Mouse (Mus musculus): ENCODE measurements around the gene Mfsd8. TPM values are rescaled to one million over a fixed set of nuclear protein-coding genes. Genes with fewer than 3 reads are reported as not detected.
"Not testable (repeated sequence)": the region's sequence is repeated elsewhere in the genome, so short reads cannot be mapped to it uniquely, and the experiment has no call there.

Mfsd8 gene
- polyA plus RNA-seq (2015; fragmentation: Nextera tagmentation; extraction: Ambion mirVana), result 11.6 TPM in 2 replicates

DNA sequence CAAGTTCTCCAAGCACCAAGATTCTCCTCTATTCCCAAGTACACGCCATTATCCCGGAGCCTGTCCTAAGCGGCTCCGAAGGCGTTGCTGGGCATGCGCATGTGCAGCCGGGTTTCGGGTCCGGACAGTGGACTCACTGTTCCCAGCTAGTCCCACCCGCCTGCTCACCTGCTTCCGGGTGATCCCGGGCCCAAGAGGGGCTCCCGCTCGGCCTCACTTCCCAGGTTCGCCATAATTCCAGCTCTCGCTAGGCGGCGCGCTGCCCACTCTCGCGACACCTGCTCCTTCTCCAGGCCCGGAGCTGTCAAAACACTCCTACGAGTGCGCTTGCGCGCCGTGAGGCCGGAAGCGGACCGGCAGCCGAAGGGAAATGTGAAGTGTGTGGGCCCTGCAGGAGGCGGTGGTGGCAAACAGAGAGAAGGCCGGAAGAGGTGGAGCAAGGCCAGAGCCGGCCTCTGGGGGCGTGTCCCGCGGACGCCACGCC, at the start of gene Mfsd8:
Gene Mfsd8, minus strand, starts transcription at position 414 of the 484 bp plus-strand sequence.
- H3K9me3 ChIP-seq; H3K4me1 ChIP-seq; H3K36me3 ChIP-seq (replicated peaks); H3K27me3 ChIP-seq (replicated peaks): not testable (repeated sequence)
- peak within 1 kb of the TSS; percentile 84 for H3K27ac ChIP-seq
- peak within 1 kb of the TSS; percentile 67 for H3K4me2 ChIP-seq
- peak within 1 kb of the TSS; percentile 56 for H3K9ac ChIP-seq
- H3K4me3 ChIP-seq, result peak within 1 kb of the TSS; percentile 61
- under 1% methylated on average over 39 of the region's 39 CpGs for WGBS
- peak; percentile 99 for ATAC-seq (replicated peaks)

DNA sequence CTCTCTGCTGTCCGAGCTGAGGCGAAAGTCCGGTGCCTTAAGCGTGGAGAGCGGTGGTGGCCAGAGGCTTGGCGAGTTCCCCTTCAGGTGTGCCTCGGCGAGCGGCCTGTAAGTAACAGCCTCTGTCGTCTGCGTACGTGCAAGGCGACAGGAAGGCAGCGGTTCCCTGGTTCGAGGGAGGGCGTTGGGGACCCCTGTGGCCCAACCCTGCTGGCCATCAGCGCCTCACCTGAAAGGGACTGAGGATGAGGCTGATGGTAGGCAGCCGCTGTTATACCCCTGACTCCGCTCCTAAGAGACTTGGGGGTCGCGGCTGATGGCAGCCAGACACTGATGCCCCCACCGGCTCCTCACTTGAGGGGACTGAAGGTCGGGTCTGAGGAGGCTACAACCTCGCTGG, 47.6 kb upstream of the Mfsd8 start:
- Histone ChIP-seq H3K9ac (peak overlapping the region; percentile 69), H3K4me2 (peak overlapping the region; percentile 67), H3K4me3 (peak overlapping the region; percentile 64), H3K27ac (peak overlapping the region; percentile 77)
- WGBS, result 2% methylated on average over 22 of the region's 24 CpGs
- not testable (repeated sequence) for H3K9me3 ChIP-seq; H3K36me3 ChIP-seq (replicated peaks); H3K27me3 ChIP-seq (replicated peaks); H3K4me1 ChIP-seq; ATAC-seq (replicated peaks)

DNA sequence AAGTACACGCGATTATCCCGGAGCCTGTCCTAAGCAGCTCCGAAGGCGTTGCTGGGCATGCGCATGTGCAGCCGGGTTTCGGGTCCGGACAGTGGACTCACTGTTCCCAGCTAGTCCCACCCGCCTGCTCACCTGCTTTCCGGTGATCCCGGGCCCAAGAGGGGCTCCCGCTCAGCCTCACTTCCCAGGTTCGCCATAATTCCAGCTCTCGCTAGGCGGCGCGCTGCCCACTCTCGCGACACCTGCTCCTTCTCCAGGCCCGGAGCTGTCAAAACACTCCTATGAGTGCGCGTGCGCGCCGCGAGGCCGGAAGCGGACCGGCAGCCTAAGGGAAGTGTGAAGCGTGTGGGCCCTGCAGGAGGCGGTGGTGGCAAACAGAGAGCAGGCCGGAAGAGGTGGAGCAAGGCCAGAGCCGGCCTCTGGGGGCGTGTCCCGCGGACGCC, 47.2 kb upstream of the Mfsd8 start:
- H3K4me3 ChIP-seq, result peak overlapping the region; percentile 64
- H3K9ac ChIP-seq, result peak overlapping the region; percentile 53
- peak overlapping the region; percentile 80 for H3K27ac ChIP-seq
- peak; percentile 99 for ATAC-seq (replicated peaks)
- H3K36me3 ChIP-seq (replicated peaks); H3K9me3 ChIP-seq; H3K27me3 ChIP-seq (replicated peaks); H3K4me1 ChIP-seq: not testable (repeated sequence)
- H3K4me2 ChIP-seq, result peak overlapping the region; percentile 67
- under 1% methylated on average over 38 of the region's 38 CpGs for WGBS

DNA sequence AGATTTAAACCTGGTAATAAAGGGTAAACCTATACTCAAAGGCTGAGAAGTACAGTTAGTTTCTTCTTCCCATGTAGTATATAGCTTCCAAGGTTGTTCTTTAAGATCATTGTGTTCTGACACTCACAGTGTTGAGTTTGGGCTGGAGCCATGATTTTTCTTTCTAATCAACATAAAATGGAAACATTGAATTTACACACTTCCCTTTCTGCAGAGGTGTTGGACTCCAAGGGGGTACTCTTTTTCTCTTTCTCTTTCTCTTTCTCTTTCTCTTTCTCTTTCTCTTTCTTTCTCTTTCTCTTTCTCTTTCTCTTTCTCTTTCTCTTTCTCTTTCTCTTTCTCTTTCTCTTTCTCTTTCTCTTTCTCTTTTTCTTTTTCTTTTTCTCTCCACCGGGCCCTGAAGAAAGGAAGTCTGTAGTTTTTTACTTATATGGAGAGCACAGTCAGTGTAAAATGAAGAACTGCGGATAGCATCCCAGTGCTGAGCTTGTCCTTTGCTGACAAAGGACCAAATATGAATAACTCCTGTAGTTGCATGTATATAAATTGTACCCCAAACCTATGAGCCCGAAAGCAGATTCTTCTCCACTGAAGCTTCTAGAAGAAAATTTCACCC, 6.5 kb upstream of the Mfsd8 start:
- H3K4me3 ChIP-seq; H3K9me3 ChIP-seq; H3K9ac ChIP-seq; H3K4me1 ChIP-seq; ATAC-seq (replicated peaks); H3K4me2 ChIP-seq; H3K36me3 ChIP-seq (replicated peaks); H3K27ac ChIP-seq; H3K27me3 ChIP-seq (replicated peaks): not testable (repeated sequence)
- WGBS, result 94% methylated on average over 3 of the region's 3 CpGs

DNA sequence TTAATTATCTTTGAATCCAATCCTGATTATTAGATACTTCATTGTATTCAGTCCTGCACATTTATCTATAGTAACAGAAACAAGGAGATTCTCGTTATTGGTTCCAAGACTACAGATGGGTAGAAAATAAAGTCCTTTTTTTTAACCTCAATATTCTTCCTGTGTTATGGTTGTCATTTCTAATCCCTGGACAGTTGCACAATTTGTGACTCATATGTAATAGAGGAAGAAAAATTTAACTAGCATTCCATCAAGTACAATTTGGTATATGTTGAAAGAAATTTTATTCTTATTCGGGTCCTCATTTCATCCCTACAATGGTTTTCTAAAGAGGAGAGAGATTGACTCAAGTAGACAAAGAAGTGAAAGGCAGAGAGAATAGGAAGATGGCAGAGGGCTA, 1.2 kb upstream of the Mfsd8 start:
- WGBS, result 91% methylated on average over 2 of the region's 2 CpGs
- not testable (repeated sequence) for H3K27me3 ChIP-seq (replicated peaks); H3K27ac ChIP-seq; H3K4me1 ChIP-seq; ATAC-seq (replicated peaks); H3K9me3 ChIP-seq; H3K36me3 ChIP-seq (replicated peaks); H3K4me3 ChIP-seq; H3K9ac ChIP-seq
- H3K4me2 ChIP-seq, result peak overlapping the region; percentile 67; the same call in 1 of the 2 replicates

DNA sequence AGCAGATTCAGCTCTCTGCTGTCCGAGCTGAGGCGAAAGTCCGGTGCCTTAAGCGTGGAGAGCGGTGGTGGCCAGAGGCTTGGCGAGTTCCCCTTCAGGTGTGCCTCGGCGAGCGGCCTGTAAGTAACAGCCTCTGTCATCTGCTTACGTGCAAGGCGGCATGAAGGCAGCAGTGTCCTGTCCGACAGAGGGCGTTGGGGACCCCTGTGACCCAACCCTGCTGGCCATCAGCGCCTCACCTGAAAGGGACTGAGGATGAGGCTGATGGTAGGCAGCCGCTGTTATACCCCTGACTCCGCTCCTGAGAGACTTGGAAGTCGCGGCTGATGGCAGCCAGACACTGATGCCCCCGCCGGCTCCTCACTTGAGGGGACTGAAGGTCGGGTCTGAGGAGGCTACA, 332 bp upstream of the Mfsd8 start:
- peak; percentile 83 for ATAC-seq (replicated peaks)
- Histone ChIP-seq H3K4me3 (peak overlapping the region; percentile 61), H3K9ac (peak overlapping the region; percentile 56), H3K27ac (peak overlapping the region; percentile 84), H3K4me2 (peak overlapping the region; percentile 67)
- not testable (repeated sequence) for H3K27me3 ChIP-seq (replicated peaks); H3K36me3 ChIP-seq (replicated peaks); H3K9me3 ChIP-seq; H3K4me1 ChIP-seq
- 1% methylated on average over 20 of the region's 21 CpGs for WGBS

DNA sequence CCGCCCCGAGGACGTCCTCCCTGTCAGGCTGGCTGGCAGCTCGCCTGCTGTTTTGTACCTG, 101 bp upstream of the Mfsd8 start, which contains the start of gene Abhd18:
Gene Abhd18, plus strand, starts transcription at position 14 of the 61 bp plus-strand sequence.
- not testable (repeated sequence) for ATAC-seq (replicated peaks); H3K27me3 ChIP-seq (replicated peaks); H3K4me1 ChIP-seq; H3K9me3 ChIP-seq; H3K36me3 ChIP-seq (replicated peaks)
- peak within 1 kb of the TSS; percentile 84 for H3K27ac ChIP-seq
- peak within 1 kb of the TSS; percentile 61 for H3K4me3 ChIP-seq
- H3K4me2 ChIP-seq, result peak within 1 kb of the TSS; percentile 67
- H3K9ac ChIP-seq, result peak within 1 kb of the TSS; percentile 56
- 0% methylated on average over 3 of the region's 4 CpGs for WGBS

DNA sequence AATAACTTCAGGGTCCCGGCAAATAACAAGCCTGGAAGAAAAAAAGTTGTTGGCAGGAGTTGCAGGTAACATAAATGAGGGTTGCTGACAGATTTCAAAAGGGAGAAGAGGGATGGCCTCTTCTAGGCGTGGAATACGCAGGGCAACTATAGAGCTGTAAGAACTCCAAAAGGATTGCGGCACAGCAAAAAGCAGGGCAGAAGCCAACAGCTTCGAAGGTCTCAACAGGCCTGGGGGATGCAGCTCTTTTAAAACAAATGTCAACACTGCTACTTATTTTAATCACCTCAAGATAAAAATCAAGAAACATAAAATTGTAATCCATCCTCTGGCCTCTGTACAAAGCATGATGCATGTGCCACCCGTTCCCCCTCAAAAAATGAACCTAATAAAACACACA, 1.2 kb downstream of the Mfsd8 start:
- H3K9ac ChIP-seq; H3K27me3 ChIP-seq (replicated peaks): not testable (repeated sequence)
- 82% methylated on average over 6 of the region's 6 CpGs for WGBS

DNA sequence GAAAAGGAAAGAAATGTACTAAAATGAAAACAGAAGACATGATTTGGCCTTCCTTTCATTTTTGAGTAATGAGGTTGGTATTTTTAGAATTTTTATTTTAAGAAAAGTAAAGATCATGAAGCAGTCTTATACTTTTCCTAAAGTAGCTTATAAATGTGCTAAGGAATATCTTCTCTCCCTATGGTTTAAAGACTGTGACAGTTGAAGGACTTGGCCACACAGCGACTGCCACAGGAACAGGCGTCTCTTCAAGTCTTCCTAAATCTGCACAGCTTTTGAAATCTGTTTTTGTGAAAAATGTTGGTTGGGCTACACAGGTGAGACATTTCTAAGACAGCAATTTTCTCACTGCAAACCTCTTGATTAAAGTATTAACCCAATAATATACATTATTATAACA, 33.4 kb downstream of the Mfsd8 start:
- H3K9ac ChIP-seq, result no peak overlapping the region
- H3K4me2 ChIP-seq, result no peak overlapping the region
- no peaks in the 10 kb centered on the region for H3K27me3 ChIP-seq (replicated peaks)
- 93% methylated on average over 2 of the region's 2 CpGs for WGBS
- no peaks in the 10 kb centered on the region for H3K4me1 ChIP-seq
- H3K9me3 ChIP-seq, result no peaks in the 10 kb centered on the region
- ATAC-seq (replicated peaks), result no peak
- no peak overlapping the region for H3K4me3 ChIP-seq
- H3K27ac ChIP-seq, result no peak overlapping the region
- peaks cover 20% of the 10 kb centered on the region for H3K36me3 ChIP-seq (replicated peaks)

More for the DNA sequence above, 1.2 kb downstream of the Mfsd8 start:
- H3K27ac ChIP-seq, result peak overlapping the region; percentile 11; the same call in 1 of the 2 replicates
- peak overlapping the region; percentile 55 for H3K4me2 ChIP-seq
- peak overlapping the region; percentile 61 for H3K4me3 ChIP-seq
- not testable (repeated sequence) for ATAC-seq (replicated peaks); H3K9me3 ChIP-seq; H3K4me1 ChIP-seq; H3K36me3 ChIP-seq (replicated peaks)

DNA sequence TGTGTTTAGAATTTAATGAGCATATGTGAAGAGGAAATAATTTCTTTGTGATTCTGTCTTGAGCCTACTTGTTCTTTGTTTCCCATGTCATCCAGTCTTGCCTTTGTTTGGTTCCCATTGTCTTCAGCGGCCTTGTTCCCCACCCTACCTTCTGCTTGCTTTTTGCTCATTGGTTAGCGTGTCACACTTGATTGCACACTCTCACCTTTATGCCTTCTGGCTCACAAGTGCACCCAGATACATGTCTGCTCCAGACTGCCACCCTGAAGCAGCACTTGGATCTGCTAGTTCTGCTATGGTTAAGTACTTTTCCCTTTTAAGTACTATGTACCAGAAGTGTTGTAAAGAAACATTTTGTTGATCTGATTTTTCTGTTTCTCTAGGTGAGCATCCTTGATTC, 36.8 kb downstream of the Mfsd8 start:
- WGBS, result 60% methylated on average over 2 of the region's 2 CpGs

DNA sequence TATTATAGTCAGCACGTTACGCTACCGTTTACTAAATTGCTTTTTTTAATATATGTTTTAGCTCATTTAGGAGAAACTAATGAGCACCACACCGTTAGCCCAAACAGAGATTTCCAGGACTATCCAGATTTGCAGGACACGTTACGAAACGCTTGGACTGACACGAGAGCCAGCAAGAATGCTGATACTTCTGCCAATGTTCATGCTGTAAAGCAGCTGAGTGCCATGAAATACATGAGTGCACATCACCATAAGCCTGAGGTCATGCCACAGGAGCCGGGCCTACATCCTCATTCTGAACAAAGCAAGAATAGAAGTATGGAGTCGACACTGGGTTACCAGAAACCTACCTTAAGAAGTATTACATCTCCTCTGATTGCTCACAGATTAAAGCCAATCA, 38.0 kb downstream of the Mfsd8 start:
- H3K9ac ChIP-seq, result no peak overlapping the region
- no peak overlapping the region for H3K4me3 ChIP-seq
- H3K27me3 ChIP-seq (replicated peaks), result no peaks in the 10 kb centered on the region
- ATAC-seq (replicated peaks), result no peak
- H3K27ac ChIP-seq, result no peak overlapping the region
- WGBS, result 92% methylated on average over 10 of the region's 10 CpGs
- H3K9me3 ChIP-seq, result no peaks in the 10 kb centered on the region
- peaks cover 6% of the 10 kb centered on the region; the same call in 1 of the 2 replicates for H3K36me3 ChIP-seq (replicated peaks)
- no peak overlapping the region for H3K4me2 ChIP-seq
- no peaks in the 10 kb centered on the region for H3K4me1 ChIP-seq

More for the DNA sequence above, 36.8 kb downstream of the Mfsd8 start:
- Histone ChIP-seq H3K4me2 (no peak overlapping the region), H3K9me3 (no peaks in the 10 kb centered on the region), H3K4me3 (no peak overlapping the region), H3K9ac (no peak overlapping the region), H3K4me1 (no peaks in the 10 kb centered on the region), H3K36me3 (replicated peaks) (peaks cover 6% of the 10 kb centered on the region; the same call in 1 of the 2 replicates), H3K27me3 (replicated peaks) (no peaks in the 10 kb centered on the region), H3K27ac (no peak overlapping the region)
- ATAC-seq (replicated peaks), result no peak

DNA sequence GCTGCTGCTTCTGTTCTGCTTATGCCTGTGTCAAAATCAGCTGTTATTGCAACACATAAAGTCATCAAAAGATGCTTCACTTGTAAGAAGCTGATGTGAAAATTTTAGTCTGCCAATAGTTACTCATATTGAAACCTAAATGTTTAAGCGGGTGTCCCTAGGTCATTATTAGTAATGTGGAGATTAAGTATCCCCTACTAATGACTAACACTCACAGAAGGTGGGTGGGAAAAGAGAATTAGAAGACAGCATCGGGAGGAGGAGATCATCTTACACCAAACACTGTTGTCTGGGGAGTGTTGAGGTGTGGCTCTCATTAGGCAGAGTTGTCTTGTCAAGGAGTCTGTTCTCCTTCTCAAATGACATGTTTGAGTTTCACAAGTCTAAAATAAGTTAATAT, 39.8 kb downstream of the Mfsd8 start:
- no peak overlapping the region for H3K9ac ChIP-seq
- no peak overlapping the region for H3K4me3 ChIP-seq
- H3K4me1 ChIP-seq, result no peaks in the 10 kb centered on the region
- no peak overlapping the region for H3K27ac ChIP-seq
- no peaks in the 10 kb centered on the region for H3K27me3 ChIP-seq (replicated peaks)
- ATAC-seq (replicated peaks), result no peak
- no peak overlapping the region for H3K4me2 ChIP-seq
- H3K36me3 ChIP-seq (replicated peaks), result no peaks in the 10 kb centered on the region; the same call in 1 of the 2 replicates
- WGBS, result 76% methylated on average over 2 of the region's 2 CpGs
- no peaks in the 10 kb centered on the region for H3K9me3 ChIP-seq

DNA sequence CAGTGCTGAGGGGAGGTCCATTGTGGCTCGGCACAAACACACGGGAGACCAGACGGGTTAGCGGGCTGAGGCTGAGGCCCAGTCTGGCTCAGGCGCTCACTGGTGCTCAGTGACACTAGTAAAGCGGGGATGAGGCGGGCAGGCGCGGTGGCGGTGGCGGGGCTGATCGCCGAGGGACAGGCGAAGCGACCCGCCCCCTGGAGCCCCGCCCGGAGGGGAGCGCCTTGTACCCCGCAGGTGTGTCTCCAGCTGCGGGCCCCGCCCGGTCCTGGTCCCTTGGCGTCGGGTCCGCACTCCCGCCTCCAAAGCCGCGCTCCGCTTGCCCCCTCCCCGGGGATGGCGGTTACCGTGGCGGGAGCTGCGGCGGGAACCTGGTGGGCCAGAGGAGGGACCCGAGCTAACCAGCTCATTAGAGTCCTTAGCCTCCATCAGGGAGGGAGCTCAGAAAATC, 46.3 kb downstream of the Mfsd8 start:
- peak; percentile 91 for ATAC-seq (replicated peaks)
- H3K4me1 ChIP-seq, result peaks cover 13% of the 10 kb centered on the region

More for the DNA sequence above, 46.3 kb downstream of the Mfsd8 start:
- Histone ChIP-seq H3K27ac (peak overlapping the region; percentile 59), H3K36me3 (replicated peaks) (no peaks in the 10 kb centered on the region), H3K4me3 (peak overlapping the region; percentile 94), H3K9me3 (no peaks in the 10 kb centered on the region), H3K4me2 (peak overlapping the region; percentile 93), H3K27me3 (replicated peaks) (no peaks in the 10 kb centered on the region), H3K9ac (peak overlapping the region; percentile 57)
- WGBS, result 0% methylated on average over 37 of the region's 37 CpGs

Measured in midbrain, embryonic 15.5 days (tissue).